Mouse (Mus musculus) ES-E14 (cell line): ENCODE results near the gene Golga4.

ENCODE experiments used
- CHD2 ChIP-seq: IDR thresholded peaks from 2 replicates; pipeline ENCODE4 v1.6.1; 2014; ENCODE audit warnings: mild to moderate bottlenecking, low read depth, low read length, inconsistent platforms
- ZC3H11A ChIP-seq: IDR thresholded peaks from 2 replicates; pipeline ENCODE4 v1.6.1; 2012; ENCODE audit warnings: low read depth, mild to moderate bottlenecking, inconsistent platforms, low read length, borderline replicate concordance

DNA sequence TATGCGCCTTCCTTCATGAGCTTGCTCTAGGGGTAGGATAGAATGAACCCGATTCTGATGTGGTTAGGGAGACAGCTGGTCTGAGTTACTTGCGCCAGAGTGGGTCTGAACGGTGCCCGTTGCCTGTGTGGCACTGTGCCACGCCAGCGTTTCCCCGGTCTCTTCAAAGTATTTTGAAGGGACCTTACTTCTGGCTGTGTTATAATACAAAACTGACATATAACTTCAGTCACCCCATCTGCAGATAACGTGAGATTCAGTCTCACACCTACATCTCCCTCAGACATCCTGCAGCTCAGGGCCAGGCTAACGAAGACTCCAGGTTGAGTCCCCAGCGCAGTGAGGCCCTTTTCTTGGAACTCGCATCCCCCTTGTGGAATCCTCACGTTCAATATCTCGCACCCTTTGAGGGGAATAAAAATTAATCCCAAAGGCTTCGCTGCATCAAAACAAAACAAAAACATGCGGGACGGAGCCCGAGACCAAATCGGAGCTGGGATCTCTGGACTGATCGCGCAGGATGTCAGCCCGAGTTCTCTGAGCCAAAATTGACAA lies 29.8 kb upstream of the Golga4 start:
- TF ChIP-seq CHD2 (no peak), ZC3H11A (no peak)
